Mouse (Mus musculus) forebrain, embryonic 13.5 days (tissue): ENCODE data around the gene Arhgap29. TPM values are rescaled to one million over a fixed set of nuclear protein-coding genes. Genes with fewer than 3 reads are reported as not detected.
A peak's percentile ranks its signal among the peaks of the same experiment; 100 is the strongest.

Experiments
- ATAC-seq: fragments of 200-750 bp; cut with Nextera tagmentation; 2 replicates; pipeline ENCODE4 v1.8.0; 2017
- H3K27ac ChIP-seq: fragments of 300-500 bp; sonication (generic); 2 replicates; pipeline ENCODE4 v1.5.1; 2015; ENCODE audit warnings: inconsistent platforms, mild to moderate bottlenecking, moderate library complexity
- H3K27me3 ChIP-seq: fragments of 300-500 bp; sonication (generic); 2 replicates; pipeline ENCODE4 v1.6.1; 2015; ENCODE audit warnings: mild to moderate bottlenecking, inconsistent platforms
- H3K36me3 ChIP-seq: fragments of 300-500 bp; sonication (generic); 2 replicates; pipeline ENCODE4 v1.6.1; 2015; ENCODE audit warnings: mild to moderate bottlenecking, inconsistent platforms; ENCODE audit not compliant: poor library complexity, severe bottlenecking
- H3K4me1 ChIP-seq: fragments of 300-500 bp; sonication (generic); 2 replicates; pipeline ENCODE4 v1.6.1; 2015; ENCODE audit warnings: inconsistent platforms
- H3K4me2 ChIP-seq: fragments of 300-500 bp; sonication (generic); 2 replicates; pipeline ENCODE4 v1.6.1; 2015; ENCODE audit warnings: inconsistent platforms, mild to moderate bottlenecking, moderate library complexity
- H3K4me3 ChIP-seq: fragments of 300-500 bp; sonication (generic); 2 replicates; pipeline ENCODE4 v1.5.1; 2015; ENCODE audit warnings: mild to moderate bottlenecking, inconsistent platforms
- H3K9ac ChIP-seq: fragments of 300-500 bp; sonication (generic); 2 replicates; pipeline ENCODE4 v1.6.1; 2015; ENCODE audit warnings: mild to moderate bottlenecking, inconsistent platforms
- H3K9me3 ChIP-seq: fragments of 300-500 bp; sonication (generic); replicated peaks from 2 replicates; pipeline ENCODE4 v1.6.1; 2016; ENCODE audit warnings: inconsistent platforms
- WGBS: fragments of 180-500 bp; shearing (Covaris S2); methylation state at CpG from one replicate; pipeline ENCODE4 v1.1.7; 2015; 5-methylcytosine and 5-hydroxymethylcytosine counted together
- polyA plus RNA-seq: library from polyadenylated mRNA; unstranded; fragments of >200 nt; fragmentation: Nextera tagmentation; extraction: Ambion mirVana; gene quantifications from 2 replicates; pipeline ENCODE4 v1.2.1, GENCODE M21; 2015

Arhgap29 gene
- polyA plus RNA-seq, 1 experiment from 2014 or later: 11.5 TPM

DNA sequence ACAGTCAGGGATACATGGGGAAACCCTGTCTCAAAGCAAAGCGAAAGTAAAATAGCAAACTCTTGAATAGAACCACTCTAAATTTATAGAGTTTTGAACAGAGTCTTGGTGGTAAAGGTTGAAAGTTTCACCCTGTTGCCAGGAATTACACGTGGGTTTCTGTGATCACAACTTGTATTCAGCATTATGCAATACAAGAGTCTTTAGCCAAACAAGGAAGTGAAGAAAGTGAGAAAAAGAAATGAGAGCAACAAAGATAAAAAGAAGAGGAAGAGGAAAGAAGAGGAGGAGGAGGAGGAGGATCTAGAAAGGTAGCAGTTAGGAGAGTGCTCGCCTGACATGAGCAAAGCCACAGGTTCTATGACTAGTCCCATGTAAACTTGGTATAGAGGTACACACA is 70.0 kb downstream of the Arhgap29 start:
- no peaks in the 10 kb centered on the region for H3K36me3 ChIP-seq
- H3K27me3 ChIP-seq: no peaks in the 10 kb centered on the region
- H3K9me3 ChIP-seq: no peaks in the 10 kb centered on the region
- H3K4me1 ChIP-seq: no peaks in the 10 kb centered on the region
- H3K27ac ChIP-seq: no peak overlapping the region
- 83% methylated on average over 3 of the region's 3 CpGs for WGBS
- H3K9ac ChIP-seq: no peak overlapping the region
- H3K4me2 ChIP-seq: no peak overlapping the region
- H3K4me3 ChIP-seq: no peak overlapping the region
- no peak for ATAC-seq

DNA sequence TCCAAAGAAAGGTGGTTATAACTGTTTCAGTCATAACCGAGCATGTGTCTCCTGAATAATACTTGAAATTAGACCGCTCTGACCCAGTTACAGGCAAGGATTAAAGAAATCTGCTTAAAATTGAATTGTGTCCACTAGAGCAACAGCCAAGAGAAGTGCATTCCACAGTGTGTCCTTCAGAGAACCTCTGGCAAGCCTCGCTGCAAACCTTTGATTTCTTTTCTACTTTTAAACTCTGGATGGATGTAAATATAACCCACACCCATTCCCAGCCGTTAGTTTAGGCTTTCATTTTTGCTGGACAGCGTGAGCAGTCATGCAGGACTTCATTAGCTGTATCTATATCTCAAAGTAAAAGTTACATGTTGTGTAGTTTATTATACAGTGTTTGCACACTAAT is 74.3 kb downstream of the Arhgap29 start:
- ATAC-seq: no peak
- H3K4me1 ChIP-seq: no peaks in the 10 kb centered on the region
- H3K9me3 ChIP-seq: no peaks in the 10 kb centered on the region
- H3K4me2 ChIP-seq: no peak overlapping the region
- no peak overlapping the region for H3K9ac ChIP-seq
- 69% methylated on average over 5 of the region's 5 CpGs for WGBS
- no peaks in the 10 kb centered on the region for H3K36me3 ChIP-seq
- H3K27me3 ChIP-seq: no peaks in the 10 kb centered on the region
- H3K27ac ChIP-seq: no peak overlapping the region
- no peak overlapping the region for H3K4me3 ChIP-seq

DNA sequence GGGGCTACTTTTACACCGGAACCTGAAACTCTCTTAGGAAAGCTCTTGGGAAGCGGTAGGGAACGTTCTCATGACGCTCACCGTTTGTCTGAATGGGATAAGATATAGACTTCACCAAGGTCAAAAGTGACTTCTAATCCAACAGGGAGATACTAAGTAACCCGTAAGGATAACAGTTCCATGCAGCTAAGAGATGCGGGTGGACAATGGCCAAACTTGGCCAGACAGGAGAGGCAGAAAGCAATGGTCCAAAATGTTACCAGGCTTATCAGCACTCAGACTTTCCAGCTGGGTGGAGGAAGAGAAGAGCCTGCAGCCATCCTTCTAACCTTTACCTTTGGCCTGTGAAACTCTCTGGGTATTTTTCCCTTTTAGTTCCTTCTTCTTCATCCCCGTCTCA is 75.4 kb downstream of the Arhgap29 start:
- Histone ChIP-seq H3K27me3 (no peaks in the 10 kb centered on the region), H3K36me3 (no peaks in the 10 kb centered on the region), H3K4me1 (no peaks in the 10 kb centered on the region), H3K4me2 (no peak overlapping the region), H3K9me3 (no peaks in the 10 kb centered on the region), H3K27ac (no peak overlapping the region), H3K4me3 (no peak overlapping the region), H3K9ac (no peak overlapping the region)
- no peak for ATAC-seq
- WGBS: 88% methylated on average over 8 of the region's 8 CpGs

DNA sequence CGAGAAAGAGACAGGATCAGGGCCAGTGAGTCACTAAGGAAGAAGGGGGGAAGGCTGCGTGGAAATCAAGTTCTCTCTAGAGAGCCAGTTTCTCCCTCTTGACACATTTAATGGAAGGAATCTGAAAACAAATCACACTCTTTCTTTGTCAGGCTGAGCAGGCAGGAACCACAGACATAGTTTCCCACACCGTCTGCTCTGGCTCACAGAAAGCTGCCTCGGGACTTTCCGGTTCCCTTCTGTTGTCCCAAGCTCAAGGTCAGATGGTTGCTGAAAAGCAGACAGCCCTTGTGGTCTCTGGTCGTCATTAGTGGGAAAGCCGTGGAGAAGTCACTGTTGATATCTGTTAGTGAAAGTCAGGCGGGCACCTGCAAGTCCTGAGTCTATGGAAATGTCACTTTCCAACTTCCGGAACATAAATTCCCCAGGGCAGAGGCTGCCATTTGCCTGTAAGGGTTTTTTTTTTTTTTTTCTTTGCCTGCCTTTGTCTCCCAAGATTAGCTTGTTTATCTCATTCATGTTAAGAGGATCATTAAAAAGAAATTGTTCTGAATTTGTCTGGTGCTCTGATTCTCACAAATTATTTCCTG is 81.0 kb downstream of the Arhgap29 start:
- 58% methylated on average over 9 of the region's 9 CpGs for WGBS
- Histone ChIP-seq H3K27me3 (peaks cover 23% of the 10 kb centered on the region), H3K36me3 (no peaks in the 10 kb centered on the region), H3K4me3 (no peak overlapping the region), H3K4me2 (no peak overlapping the region), H3K4me1 (no peaks in the 10 kb centered on the region), H3K27ac (no peak overlapping the region), H3K9me3 (no peaks in the 10 kb centered on the region), H3K9ac (no peak overlapping the region)
- no peak for ATAC-seq

DNA sequence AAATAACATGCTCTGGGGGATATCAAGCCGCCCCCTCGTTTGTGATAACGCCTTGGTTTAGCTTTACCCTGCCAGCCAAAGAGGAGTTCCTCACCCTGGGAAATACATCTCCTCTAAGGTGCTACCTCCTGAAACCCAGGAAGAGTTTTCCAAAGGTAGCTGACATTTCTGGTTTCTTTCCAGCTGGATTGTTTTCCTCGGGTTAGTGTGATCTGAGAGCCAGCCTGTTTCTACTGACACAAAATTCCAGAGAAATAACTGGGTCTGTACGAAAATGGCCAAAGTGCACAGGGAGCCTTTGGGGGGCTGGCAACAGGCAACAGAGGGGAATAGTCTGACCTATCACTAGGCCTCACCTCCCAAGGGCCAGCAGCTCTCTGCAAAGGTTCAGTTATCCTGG is 81.9 kb downstream of the Arhgap29 start:
- H3K4me1 ChIP-seq: no peaks in the 10 kb centered on the region
- no peak overlapping the region for H3K9ac ChIP-seq
- 88% methylated on average over 5 of the region's 5 CpGs for WGBS
- peaks cover 25% of the 10 kb centered on the region for H3K27me3 ChIP-seq
- H3K4me2 ChIP-seq: no peak overlapping the region
- no peaks in the 10 kb centered on the region for H3K36me3 ChIP-seq
- no peaks in the 10 kb centered on the region for H3K9me3 ChIP-seq
- ATAC-seq: no peak
- H3K4me3 ChIP-seq: no peak overlapping the region
- H3K27ac ChIP-seq: no peak overlapping the region

DNA sequence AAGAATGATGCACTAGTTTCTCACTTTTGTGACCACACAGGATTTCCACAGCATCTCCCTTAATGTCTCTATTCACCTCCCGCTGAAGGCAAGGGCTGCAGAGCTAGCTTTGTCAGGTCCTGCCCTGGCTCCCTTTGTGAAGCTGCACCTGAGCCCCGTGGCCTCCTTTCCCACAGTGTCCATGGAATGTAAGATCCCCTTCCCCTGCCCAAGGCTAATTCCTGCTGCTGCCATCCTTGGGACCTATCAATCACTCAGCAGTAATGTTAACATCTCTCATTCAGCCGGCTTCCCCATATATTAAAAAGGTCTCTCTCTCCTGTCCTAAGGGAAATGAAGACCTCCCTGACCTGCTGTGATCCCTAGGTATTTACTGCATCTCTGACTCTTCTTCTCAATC is 82.8 kb downstream of the Arhgap29 start:
- ATAC-seq: no peak

DNA sequence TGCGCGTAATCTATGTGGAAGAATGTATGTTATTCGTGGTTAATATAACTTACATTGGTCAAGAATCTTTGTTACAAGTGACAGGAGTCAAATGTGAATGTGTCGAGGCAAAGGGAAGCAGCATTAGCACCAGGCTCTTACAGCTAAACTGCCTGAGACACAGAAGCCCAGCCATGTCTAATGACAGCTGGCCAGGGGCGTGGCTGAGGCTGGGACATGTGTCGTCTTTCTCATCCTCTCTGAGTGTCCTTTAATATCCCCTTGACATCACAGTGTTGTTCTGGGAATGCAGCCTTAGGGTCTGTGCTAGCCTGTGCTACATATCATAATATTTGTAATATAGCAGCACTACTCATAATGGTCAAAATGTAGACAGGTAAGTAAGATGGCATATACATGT is 88.2 kb downstream of the Arhgap29 start:
- WGBS: 80% methylated on average over 6 of the region's 6 CpGs
- H3K4me2 ChIP-seq: no peak overlapping the region
- no peaks in the 10 kb centered on the region for H3K9me3 ChIP-seq
- H3K4me3 ChIP-seq: no peak overlapping the region
- no peak overlapping the region for H3K9ac ChIP-seq
- ATAC-seq: no peak
- peaks cover 70% of the 10 kb centered on the region for H3K27me3 ChIP-seq
- H3K27ac ChIP-seq: no peak overlapping the region
- H3K4me1 ChIP-seq: peaks cover 25% of the 10 kb centered on the region
- no peaks in the 10 kb centered on the region for H3K36me3 ChIP-seq

More for the DNA sequence above, 82.8 kb downstream of the Arhgap29 start:
- no peaks in the 10 kb centered on the region for H3K36me3 ChIP-seq
- no peaks in the 10 kb centered on the region for H3K4me1 ChIP-seq
- H3K9me3 ChIP-seq: no peaks in the 10 kb centered on the region
- H3K27me3 ChIP-seq: peaks cover 32% of the 10 kb centered on the region
- H3K27ac ChIP-seq: no peak overlapping the region
- WGBS: 56% methylated on average over 3 of the region's 3 CpGs
- no peak overlapping the region for H3K9ac ChIP-seq
- H3K4me3 ChIP-seq: no peak overlapping the region
- H3K4me2 ChIP-seq: no peak overlapping the region

DNA sequence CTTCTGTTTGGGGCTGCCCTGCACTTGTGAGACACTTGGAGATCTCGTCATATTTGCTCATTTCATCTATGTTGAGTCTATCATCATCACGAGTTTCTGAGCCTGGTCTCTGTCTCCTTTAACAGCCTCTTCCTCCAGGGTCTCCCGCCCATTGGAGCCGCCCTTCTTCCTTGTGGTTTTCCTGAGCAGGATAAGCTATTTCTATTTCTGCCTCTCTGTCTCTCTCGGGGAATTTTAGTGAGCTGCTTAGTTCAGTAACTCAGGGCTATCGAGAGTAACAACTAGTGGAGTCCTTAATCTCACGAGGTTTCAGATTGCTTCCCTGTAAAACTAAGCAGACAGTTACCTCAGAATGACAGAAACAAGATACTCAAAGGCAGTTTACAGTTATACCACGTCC is 90.8 kb downstream of the Arhgap29 start:
- H3K4me3 ChIP-seq: no peak overlapping the region
- ATAC-seq: no peak

DNA sequence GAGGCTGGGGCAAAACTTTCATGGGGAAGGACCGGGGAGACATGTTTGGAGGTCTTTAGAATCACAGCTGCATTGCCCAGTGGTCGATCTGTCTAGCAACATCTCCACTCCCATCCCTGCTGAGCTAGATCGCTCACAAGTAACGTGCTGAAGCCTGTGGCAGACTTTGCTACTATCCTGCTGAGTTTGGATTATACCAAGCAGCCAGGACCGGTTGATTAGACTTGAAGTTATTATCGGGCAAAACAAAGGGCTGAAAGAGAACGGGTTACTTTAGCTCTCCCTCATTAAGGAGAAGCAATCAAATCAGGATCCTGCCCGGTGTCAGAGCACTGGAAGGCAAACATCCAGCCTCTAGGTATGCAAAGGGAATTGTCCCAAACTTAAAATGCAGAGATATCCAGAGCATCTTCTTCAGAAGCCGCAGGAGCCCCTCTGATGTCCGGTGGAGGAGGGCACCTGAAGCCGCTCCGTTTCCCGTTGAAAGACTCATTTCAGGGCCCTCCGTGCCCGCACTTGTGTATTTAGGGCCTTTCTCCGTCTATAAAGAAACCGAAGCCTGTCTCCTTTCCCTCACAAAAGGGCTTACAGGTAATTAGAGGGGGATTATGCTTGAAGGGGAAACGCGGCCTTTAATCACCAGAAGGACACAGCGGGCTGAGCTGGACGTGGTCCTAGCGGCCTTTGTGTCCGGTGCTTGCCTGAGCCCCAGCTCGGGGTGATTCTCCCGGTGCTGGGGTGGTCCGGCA is 91.6 kb downstream of the Arhgap29 start, which contains the start of gene Abca4:
Gene Abca4, plus strand, starts transcription at position 645 of the 749 bp plus-strand sequence.
- H3K4me2 ChIP-seq: peak within 1 kb of the TSS; percentile 57
- peaks cover 90% of the 10 kb centered on the region for H3K27me3 ChIP-seq
- no peaks in the 10 kb centered on the region for H3K9me3 ChIP-seq
- peak within 1 kb of the TSS; percentile 10 for H3K27ac ChIP-seq
- peak within 1 kb of the TSS; percentile 27; the same call in 1 of the 2 replicates for H3K9ac ChIP-seq
- under 1% methylated on average over 26 of the region's 26 CpGs for WGBS
- H3K36me3 ChIP-seq: no peaks in the 10 kb centered on the region
- H3K4me3 ChIP-seq: peak within 1 kb of the TSS; percentile 20
- ATAC-seq: peak; percentile 14; the same call in 1 of the 2 replicates
- peaks cover 60% of the 10 kb centered on the region for H3K4me1 ChIP-seq

More for the DNA sequence above, 90.8 kb downstream of the Arhgap29 start:
- 9% methylated on average over 8 of the region's 8 CpGs for WGBS
- Histone ChIP-seq H3K9me3 (no peaks in the 10 kb centered on the region), H3K27me3 (peaks cover 81% of the 10 kb centered on the region), H3K36me3 (no peaks in the 10 kb centered on the region), H3K27ac (no peak overlapping the region), H3K4me2 (peak overlapping the region; percentile 57), H3K4me1 (peaks cover 51% of the 10 kb centered on the region), H3K9ac (no peak overlapping the region)

DNA sequence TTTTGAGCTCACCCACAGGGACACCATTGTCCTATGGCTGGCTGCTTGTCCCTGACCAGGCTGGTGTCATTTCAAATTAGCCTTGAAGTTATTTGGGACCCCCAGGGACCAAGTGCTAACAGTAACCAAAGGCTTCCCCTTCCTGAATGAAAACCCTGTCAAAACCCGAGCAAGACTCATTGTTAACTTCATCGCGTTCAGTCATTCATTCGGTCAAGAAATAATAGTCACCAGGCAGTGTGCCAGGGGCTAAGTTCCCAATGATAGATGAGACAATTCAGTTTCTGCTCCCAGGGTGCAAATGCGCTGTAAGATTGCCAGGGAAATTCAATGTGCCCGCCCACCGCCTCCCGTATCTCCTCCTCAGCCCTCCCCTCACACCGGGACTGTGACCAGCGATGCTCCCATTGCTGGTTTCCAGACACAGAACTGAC is 93.9 kb downstream of the Arhgap29 start:
- peak; percentile 66 for ATAC-seq
- Histone ChIP-seq H3K9me3 (no peaks in the 10 kb centered on the region), H3K36me3 (no peaks in the 10 kb centered on the region), H3K4me2 (peak overlapping the region; percentile 27), H3K4me1 (peaks cover 63% of the 10 kb centered on the region), H3K4me3 (no peak overlapping the region), H3K9ac (no peak overlapping the region), H3K27ac (no peak overlapping the region), H3K27me3 (peaks cover 91% of the 10 kb centered on the region)
- WGBS: under 1% methylated on average over 10 of the region's 10 CpGs

DNA sequence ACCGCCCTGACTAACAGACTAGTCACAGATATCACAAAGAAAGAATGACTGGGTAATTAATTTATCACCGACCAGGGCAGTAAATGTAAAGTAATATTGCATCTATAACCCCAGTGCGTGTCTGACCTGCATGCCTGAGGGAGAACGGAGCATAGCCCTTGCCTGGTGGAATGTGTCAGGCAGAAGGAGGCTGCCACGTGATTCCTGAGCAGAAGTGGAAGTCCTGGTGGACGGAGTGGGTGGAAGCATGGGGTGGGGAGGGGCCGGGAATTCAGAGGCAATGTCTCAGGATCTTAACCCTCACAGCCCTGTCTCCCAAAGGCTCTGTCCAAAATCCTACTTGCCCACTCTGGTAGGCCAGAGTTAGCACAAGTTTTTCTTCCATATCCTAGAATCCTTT is 95.1 kb downstream of the Arhgap29 start:
- no peak overlapping the region for H3K4me2 ChIP-seq
- no peaks in the 10 kb centered on the region for H3K36me3 ChIP-seq
- ATAC-seq: no peak
- H3K4me3 ChIP-seq: no peak overlapping the region
- H3K9ac ChIP-seq: no peak overlapping the region
- no peaks in the 10 kb centered on the region for H3K9me3 ChIP-seq
- 49% methylated on average over 7 of the region's 7 CpGs for WGBS
- H3K27me3 ChIP-seq: peaks cover 90% of the 10 kb centered on the region
- H3K27ac ChIP-seq: no peak overlapping the region
- H3K4me1 ChIP-seq: peaks cover 63% of the 10 kb centered on the region

DNA sequence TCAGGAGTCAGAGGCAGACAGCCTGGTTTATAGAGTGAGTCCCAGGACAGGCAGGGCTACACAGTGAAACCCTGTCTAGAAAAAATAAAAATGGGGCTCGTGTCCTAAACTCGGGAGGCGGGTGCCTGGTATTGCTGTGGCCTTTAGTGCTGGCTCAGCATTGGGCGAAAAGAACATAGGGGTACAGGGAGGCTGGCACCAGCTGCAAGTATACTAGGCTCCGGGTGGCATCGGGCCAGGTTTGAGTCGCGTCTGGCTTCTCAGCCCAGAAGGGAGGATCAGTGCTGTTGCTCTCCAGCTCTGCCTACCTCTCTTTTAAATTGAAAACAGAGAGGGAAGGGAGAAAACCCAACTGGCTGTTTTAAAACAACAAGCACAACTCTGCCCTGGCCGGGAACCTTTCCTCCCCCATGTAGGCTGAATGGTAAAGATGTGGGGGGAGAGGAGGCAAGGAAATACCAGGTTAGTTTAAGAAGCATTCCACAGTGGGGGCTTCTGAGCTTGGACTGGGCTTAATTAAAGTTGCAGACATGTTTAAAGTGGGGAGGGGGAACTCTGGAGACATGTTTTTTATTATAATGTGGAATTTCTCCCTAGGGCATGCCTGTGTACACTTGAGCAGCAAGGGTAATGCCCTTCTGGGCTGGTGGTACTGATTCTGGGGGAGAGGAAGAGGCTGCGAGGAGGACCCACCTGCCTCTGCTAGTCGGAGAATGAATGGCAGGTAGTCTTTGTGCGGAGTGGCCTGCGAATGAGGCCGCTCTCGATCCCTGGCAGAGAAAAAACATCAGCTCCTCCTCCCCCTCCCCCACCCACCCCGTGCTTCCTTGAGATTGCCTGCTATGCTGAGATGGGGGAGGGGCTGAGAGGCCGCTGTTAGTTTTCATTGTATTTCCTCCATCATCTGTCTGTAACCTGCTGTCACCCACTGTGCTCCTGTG is 95.8 kb downstream of the Arhgap29 start:
- Histone ChIP-seq H3K9me3 (no peaks in the 10 kb centered on the region), H3K4me3 (no peak overlapping the region), H3K36me3 (no peaks in the 10 kb centered on the region), H3K4me1 (peaks cover 59% of the 10 kb centered on the region), H3K27ac (no peak overlapping the region; the same call in 1 of the 2 replicates), H3K27me3 (peaks cover 89% of the 10 kb centered on the region), H3K4me2 (peak overlapping the region; percentile 43), H3K9ac (0 out of 2 replicates have a peak overlapping the region, but pooled peaks have one; percentile 26)
- ATAC-seq: peak; percentile 78
- WGBS: 7% methylated on average over 17 of the region's 17 CpGs
